Mouse (Mus musculus): ENCODE data around the gene Fbxo44. TPM values are rescaled to one million over a fixed set of nuclear protein-coding genes. Genes with fewer than 3 reads are reported as not detected.

The Fbxo44 gene
- total RNA-seq, 4 experiments from 2014 or later, result 15.3 to 41.5 (median 26.8) TPM

GRCm38 (mm10) chr4:148165551-148165950 is 5.3 kb upstream of the Fbxo44 start:
- DNase-seq, result no peak

- no peak for DNase-seq
Measured at GRCm38 (mm10) chr4:148164461-148164860, 4.2 kb upstream of the Fbxo44 start.

- DNase-seq, result peak; percentile 78
Measured at GRCm38 (mm10) chr4:148164002-148164439, 3.7 kb upstream of the Fbxo44 start.

GRCm38 (mm10) chr4:148159544-148160435 is 492 bp downstream of the Fbxo44 start:
- peak; percentile 97 for DNase-seq

- DNase-seq, result no peak
Measured at GRCm38 (mm10) chr4:148158436-148159348, 1.6 kb downstream of the Fbxo44 start.

- DNase-seq, result no peak
Measured at GRCm38 (mm10) chr4:148154982-148155381, 5.3 kb downstream of the Fbxo44 start.

GRCm38 (mm10) chr4:148154006-148154405 is 6.3 kb downstream of the Fbxo44 start:
- no peak for DNase-seq

GRCm38 (mm10) chr4:148152547-148152946 is 7.7 kb downstream of the Fbxo44 start:
- DNase-seq, result no peak

- DNase-seq, result peak; percentile 87
Measured at GRCm38 (mm10) chr4:148151267-148152168, 8.8 kb downstream of the Fbxo44 start, which contains the start of gene Fbxo6. Gene Fbxo6, minus strand, starts transcription at chr4:148152140.

- DNase-seq, result no peak
Measured at GRCm38 (mm10) chr4:148150953-148151266, 9.4 kb downstream of the Fbxo44 start.

GRCm38 (mm10) chr4:148150242-148150641 is 10.0 kb downstream of the Fbxo44 start:
- no peak for DNase-seq

- DNase-seq, result no peak
Measured at GRCm38 (mm10) chr4:148149540-148149939, 10.7 kb downstream of the Fbxo44 start.

- no peak for DNase-seq
Measured at GRCm38 (mm10) chr4:148147714-148148113, 12.6 kb downstream of the Fbxo44 start.

- DNase-seq, result no peak
Measured at GRCm38 (mm10) chr4:148143721-148144120, 16.6 kb downstream of the Fbxo44 start.

- DNase-seq, result peak; percentile 91
Measured at GRCm38 (mm10) chr4:148140098-148141011, 19.9 kb downstream of the Fbxo44 start.

- no peak for DNase-seq
Measured at GRCm38 (mm10) chr4:148139767-148140097, 20.6 kb downstream of the Fbxo44 start.

- no peak for DNase-seq
Measured at GRCm38 (mm10) chr4:148137503-148137902, 22.8 kb downstream of the Fbxo44 start.

GRCm38 (mm10) chr4:148134988-148135387 is 25.3 kb downstream of the Fbxo44 start:
- DNase-seq, result no peak

- DNase-seq, result no peak
Measured at GRCm38 (mm10) chr4:148131497-148132081, 28.7 kb downstream of the Fbxo44 start.

GRCm38 (mm10) chr4:148130561-148131413 is 29.5 kb downstream of the Fbxo44 start, which contains the start of gene Draxin:
Gene Draxin, minus strand, starts transcription at chr4:148130698.
- DNase-seq, result no peak
